Mouse (Mus musculus): ENCODE data around the gene Ctnna2.

Ctnna2 gene

DNA sequence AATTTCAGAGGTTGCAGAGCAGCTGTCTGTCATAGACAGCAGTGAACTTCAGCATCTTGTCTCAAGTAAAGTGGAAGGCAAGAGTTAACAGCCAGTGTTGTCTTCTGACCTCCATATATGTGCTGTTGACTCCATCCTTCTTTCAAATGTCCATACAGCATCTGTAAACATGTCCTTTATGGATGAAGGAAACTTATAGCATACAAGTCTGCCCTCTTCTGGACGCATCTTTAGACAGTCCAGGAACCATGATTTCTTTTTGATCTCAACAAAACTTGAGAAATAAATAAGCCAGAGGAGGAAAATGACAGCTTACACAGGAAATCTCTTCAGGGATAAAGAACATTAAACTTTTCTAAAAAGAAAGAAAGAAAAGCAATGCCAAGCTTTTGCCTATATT lies 400.9 kb downstream of the Ctnna2 start:
- DNase-seq: no peak

DNA sequence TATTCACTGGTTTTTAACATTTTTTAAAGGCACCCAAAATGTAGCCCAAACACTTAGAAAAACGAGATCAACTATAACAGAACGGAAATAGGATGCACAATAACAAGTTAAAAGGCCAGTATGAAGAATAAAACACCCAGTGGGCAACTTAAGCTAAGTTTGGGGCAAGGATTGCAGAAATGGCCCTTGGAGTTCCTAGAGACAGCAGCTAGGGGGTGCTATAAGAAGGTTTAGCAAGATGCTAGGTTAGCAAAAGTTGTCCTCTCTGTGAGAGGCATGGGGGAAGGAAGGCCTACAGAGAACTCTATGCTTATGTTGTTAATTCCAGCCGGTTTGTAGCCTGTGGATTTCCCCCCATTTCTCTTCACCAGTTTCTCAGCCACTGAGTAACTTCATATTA lies 401.9 kb downstream of the Ctnna2 start:
- no peak for DNase-seq

DNA sequence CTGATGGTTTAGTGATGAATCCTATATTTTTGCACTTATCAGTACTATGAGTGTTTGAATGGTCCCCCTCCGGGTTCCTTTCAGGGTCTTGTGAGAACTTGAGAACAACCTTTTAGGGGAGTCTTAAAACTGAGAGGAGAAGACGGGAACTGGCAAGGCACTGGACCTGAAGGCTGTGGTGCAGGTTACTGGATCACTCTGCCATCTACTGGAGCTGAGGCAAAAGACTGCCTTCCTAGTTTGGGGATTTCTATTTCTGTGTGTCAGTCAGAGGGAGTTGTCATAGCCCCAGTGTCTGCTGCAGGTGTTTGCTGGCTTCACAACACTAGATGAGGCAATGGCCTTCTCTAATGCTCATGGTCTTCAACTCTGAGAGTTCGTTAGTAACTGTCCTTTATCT lies 406.9 kb downstream of the Ctnna2 start:
- no peak for DNase-seq

GRCm38 (mm10) chr6:77569851-77570250 lies 409.6 kb downstream of the Ctnna2 start:
- no peak for DNase-seq

DNA sequence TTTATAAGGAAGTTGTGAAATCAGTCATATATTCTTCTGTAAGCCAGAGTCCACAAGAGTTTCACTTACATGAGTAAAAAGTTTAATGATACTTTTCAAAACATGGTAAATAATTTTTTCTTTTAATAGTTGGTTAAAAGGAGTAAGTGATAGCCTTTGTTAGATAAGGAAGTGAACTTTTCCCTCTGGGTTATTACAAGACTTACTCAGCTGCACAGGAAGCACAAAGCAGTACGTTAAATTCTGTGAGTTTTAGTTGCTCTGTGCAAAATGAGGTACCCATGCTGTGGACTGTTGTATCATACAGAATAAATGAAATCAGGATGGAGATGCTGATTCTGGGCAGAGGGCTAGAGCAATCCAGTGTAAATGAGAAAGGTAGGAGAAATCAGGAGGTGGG lies 423.3 kb downstream of the Ctnna2 start:
- DNase-seq: no peak

GRCm38 (mm10) chr6:77537055-77537807 lies 442.3 kb downstream of the Ctnna2 start:
- DNase-seq: no peak

GRCm38 (mm10) chr6:77527636-77528035 lies 451.9 kb downstream of the Ctnna2 start:
- no peak for DNase-seq

DNA sequence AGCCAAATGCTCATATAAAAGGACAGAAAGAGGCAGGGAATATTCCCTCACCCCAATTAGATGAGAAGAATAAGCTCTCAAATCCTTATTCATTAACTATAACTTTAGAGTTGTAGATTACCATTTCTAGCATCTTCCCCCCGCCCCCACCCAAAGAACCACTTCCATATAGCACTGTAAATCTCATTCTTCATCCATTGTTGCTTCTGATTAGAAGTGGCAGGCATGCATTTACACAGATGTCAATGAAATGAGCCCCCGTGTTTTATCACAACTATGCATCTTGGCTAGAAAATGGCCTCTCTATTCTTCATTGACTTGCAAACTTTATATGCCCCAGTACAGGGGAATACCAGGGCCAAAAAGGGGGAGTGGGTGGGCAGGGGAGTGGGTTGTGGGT lies 457.7 kb downstream of the Ctnna2 start:
- no peak for DNase-seq

GRCm38 (mm10) chr6:77516515-77516914 lies 463.0 kb downstream of the Ctnna2 start:
- DNase-seq: no peak

DNA sequence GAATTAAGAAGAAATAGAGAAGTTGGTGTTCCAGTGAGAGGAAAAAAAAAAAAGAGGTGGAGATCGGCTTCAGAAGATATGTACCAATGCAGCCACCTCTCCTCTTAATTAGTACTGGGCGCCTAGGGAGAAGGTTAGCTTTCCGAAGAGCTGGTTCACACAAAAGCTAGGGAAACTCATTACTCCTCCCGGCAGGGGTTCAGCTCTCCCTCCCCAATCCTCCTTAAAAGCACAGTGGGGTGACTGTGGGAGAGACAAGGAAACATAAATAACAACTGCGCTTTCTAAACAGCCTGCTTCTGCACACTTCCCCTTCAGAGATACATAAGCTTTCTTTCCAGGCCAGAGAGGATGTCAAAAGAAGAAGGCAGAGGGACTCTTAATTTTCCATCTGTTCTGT lies 467.7 kb downstream of the Ctnna2 start:
- DNase-seq: no peak

GRCm38 (mm10) chr6:77491721-77492120 lies 487.8 kb downstream of the Ctnna2 start:
- no peak for DNase-seq

GRCm38 (mm10) chr6:77486658-77487057 lies 492.8 kb downstream of the Ctnna2 start:
- no peak for DNase-seq

GRCm38 (mm10) chr6:77482081-77482480 lies 497.4 kb downstream of the Ctnna2 start:
- no peak for DNase-seq

DNA sequence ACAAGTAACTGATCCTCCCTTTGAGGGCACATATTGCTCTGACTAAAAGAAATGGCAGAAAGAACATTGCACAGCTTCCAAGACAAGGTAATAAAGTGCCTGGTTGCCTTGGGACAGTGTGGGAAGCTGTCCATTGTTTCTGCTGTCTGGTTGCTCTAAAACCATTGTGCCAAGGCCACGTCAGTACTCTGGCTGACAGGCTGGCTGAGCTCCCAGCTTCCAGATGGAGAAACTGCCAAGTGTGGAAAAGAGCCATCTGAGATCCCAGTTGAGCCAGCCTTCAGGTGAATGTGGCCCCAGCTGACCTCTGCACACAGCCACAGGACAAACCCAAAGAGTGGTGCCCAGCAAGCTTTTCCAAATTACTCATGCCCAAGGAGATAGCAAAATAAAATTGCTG lies 504.1 kb downstream of the Ctnna2 start:
- DNase-seq: no peak

GRCm38 (mm10) chr6:77473256-77473655 lies 506.2 kb downstream of the Ctnna2 start:
- DNase-seq: no peak

DNA sequence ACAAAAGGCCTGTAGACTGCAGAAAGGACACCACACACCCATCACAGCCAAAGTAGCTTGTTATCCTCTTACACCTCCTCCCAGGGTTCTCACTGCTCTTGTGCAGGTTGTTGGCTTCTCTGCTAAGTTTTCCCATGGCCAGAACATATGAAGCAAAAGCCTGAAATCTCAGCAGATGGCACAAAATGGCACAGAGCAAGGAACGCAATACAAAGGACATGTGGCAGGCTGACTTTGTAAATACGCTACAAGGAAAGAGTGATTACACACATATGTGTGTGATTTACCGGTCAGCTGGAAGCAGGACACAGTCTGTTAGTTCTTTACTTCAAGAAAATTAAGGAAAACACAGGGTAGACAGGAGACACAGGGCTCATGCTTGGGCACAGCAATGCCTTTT lies 511.4 kb downstream of the Ctnna2 start:
- DNase-seq: no peak

DNA sequence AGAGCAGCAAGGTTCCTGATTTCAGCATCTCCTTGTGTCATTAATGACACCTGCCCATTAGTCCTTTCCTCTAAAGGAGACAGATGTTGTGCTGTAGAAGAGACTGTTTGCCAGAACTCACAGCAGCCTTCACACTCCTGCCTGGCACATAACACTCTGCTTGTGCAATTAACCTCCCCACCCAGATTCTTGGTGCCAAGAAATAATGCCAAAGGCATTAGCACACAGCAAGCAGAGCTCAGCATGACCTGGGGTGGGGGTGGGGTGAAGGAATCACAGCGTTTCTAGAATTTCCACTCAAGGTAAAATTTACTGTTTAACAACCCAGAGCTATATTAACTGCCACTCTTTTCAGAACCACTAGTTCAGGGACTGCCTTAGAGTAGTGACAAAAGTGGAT lies 516.8 kb downstream of the Ctnna2 start:
- no peak for DNase-seq

GRCm38 (mm10) chr6:77457919-77458318 lies 521.6 kb downstream of the Ctnna2 start:
- DNase-seq: no peak

- DNase-seq: no peak
Measured at GRCm38 (mm10) chr6:77446861-77447260, 532.6 kb downstream of the Ctnna2 start.

GRCm38 (mm10) chr6:77443906-77444305 lies 535.6 kb downstream of the Ctnna2 start:
- DNase-seq: no peak

- no peak for DNase-seq
Measured at GRCm38 (mm10) chr6:77441051-77441450, 538.4 kb downstream of the Ctnna2 start.

GRCm38 (mm10) chr6:77430381-77430780 lies 549.1 kb downstream of the Ctnna2 start:
- DNase-seq: no peak

GRCm38 (mm10) chr6:77425746-77426145 lies 553.8 kb downstream of the Ctnna2 start:
- DNase-seq: no peak

- DNase-seq: no peak
Measured at GRCm38 (mm10) chr6:77424826-77425225, 554.7 kb downstream of the Ctnna2 start.

GRCm38 (mm10) chr6:77421564-77422139 lies 557.8 kb downstream of the Ctnna2 start:
- no peak for DNase-seq

Data from thymus, postnatal 25 days (tissue).